Mouse (Mus musculus) cerebellum, postnatal 14 days (tissue): Measurements from ENCODE around the gene Loxl3.

Experiments
- DNase-seq, 2 experiments: peaks; one replicate each; pipeline ENCODE4 v3.0.0; 2021; ENCODE audit warnings: mixed read lengths in 2 of 2

Gene Loxl3

DNA sequence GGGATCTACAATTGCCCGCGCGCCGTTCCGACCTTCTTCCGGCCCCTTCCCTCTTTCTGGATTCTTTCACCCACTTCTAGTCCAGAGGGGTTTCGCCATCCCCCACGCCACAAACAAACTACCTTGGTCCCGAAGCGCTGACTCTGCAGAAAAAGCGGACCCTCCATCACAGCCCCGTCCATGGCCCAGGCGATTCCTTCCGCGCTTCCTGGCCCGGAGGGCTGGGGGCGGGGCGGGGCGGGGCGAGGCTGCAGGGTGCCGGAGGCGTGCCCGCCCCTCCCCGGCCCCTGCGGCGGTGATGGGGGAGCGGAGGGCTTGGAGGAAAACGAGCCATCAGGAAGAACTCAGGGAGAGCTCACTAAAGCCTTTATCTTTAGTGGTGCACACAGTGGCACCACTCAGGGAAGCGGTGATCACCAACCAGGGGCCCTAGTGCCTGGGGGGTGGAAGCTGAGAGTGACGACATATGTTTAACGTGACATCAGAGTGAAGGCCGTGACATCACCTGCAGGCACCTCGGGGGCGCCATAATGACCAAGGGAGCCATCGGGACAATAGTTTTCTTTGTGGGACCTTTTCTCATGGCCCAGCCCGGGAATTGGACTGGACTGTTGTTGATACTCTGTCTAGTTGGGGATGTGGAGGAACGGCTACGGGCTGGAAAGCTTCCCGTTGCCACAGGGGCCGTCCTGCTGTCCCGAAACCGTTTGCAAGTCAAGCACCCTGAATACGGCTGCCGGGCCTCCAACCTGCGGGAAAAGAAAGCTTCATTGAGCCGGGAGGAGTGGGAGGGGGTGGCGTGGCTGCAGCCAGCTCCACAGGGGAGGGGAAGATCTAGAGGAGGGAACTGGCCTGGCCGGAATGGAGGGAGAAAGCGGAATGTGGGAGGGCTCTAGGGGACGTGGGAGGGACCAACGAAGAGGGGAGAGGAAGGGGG lies at the start of gene Loxl3, which contains the start of gene Dok1:
Gene Loxl3 (plus strand): TSS at position 925 of the 937 bp plus-strand sequence.
Gene Dok1 (minus strand): TSS at position 223 of the 937 bp plus-strand sequence.
- DNase-seq: no peak

DNA sequence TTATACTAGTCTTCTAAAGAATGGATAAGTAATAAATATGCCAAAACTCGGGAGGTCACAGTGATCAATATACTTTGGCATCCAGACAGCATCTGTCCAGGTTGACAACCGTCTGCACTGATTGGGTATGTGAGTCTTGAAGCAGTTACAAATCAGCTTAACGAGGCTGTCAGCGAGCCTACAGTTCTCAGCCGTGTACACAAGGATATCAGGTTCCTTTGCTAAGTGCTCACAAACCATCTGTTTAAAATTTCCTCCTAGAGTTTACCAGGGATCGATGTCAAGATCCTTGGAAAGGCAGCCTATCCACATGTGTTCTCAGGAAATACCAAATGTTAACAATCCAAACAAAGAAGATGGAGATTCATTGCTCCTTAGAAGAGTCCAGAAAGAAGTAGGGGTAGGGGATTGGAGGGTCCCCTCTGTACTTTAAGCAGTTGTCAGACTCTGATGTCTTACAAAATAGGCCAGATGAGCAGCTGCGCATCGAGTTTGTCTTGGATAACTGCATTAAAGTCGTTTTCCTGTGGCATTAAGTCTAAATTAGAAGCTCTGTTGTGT lies 46.5 kb upstream of the Loxl3 start:
- no peak for DNase-seq

DNA sequence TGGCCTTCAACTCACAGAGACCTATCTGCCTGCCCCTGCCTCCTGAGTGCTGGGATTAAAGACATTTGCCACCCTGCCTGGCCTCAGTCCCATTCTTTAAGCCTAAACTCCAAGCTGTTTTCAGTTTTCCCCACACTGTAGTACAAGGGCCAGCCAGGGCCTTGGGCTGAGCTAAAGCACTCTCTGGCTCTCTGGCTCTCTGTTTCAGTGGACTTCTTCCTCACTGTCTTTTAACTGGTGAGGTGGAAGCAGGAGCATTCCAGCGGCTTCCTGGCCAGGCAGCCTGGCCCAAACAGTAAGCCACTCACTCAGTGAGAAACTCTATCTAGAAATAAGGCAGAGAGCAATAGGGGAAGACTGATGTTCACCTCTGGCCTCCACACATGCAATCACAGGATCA lies 40.3 kb upstream of the Loxl3 start:
- no peak for DNase-seq

DNA sequence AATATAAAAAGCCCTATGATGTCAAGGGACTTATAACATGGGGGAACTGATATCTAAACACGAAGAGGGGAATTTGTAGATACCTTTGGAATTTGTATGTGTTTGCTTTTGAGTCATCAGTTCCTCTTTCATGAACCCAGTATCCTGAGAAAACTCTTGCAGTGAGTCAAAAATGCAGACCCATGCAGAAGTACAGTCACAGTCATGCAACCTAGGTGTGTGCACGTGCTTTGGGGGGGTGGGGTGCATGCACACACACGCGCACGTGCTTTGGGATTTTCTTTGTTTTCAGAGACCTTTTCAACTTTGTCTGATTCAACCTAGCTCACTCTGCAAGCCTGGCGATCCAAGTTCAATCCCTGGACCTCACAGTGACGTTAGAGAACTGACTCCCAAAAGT lies 39.6 kb upstream of the Loxl3 start:
- no peak for DNase-seq

DNA sequence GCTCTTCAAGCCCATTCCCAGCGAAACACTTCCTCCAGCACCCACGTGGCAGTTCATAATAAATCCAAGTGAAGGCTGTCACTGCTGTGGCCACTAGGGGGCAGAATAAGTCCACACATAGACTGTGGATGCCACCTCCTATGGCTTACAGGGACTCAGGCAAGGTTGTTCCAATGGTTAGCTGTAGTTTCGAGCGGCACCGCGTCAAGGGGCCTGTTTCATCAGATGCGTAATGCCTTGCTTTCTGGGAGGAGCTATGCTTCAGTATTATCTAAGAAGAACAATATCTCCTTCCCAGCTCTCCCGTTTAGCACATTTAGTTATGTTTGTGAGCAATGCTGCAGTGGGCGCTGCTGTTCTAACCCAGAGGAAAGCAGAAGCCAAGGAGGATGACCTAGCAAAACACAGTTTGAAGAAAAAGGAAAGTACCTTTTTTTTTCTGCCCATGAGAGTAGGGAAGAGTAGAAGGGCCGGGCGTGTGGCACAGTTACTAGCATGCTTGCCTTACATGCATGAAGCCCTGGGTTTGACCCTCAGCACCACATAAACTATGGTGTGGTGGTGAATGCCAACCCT lies 37.1 kb upstream of the Loxl3 start:
- DNase-seq: peak; percentile 93

DNA sequence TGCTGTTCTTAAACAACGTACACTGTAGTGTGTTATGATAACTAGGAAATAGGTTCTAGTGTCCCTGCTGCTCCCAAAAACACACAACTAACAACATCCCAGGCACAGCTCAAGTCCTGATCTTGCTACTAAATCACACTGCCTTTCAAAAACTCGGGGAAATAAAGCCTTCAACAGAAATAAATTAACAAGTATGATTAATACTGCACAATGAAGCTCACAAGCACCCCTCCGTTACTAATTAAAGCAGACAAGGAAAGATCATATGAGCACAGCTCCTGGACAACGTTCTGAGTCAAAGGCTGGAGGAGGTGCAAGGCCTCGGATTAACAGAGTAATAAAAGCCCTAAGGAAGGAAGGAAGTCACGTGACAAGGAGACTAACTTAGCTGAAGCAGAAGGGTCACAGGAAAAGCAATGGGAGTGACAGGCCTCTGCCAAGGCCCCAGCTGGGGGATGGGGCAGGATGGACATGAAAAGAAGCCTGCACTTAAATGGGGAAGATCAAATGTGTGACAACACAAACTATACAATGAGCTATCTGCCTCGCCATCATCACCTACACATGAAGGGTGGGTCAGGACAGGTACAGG lies 36.4 kb upstream of the Loxl3 start:
- peak; percentile 7 to 11 for DNase-seq

DNA sequence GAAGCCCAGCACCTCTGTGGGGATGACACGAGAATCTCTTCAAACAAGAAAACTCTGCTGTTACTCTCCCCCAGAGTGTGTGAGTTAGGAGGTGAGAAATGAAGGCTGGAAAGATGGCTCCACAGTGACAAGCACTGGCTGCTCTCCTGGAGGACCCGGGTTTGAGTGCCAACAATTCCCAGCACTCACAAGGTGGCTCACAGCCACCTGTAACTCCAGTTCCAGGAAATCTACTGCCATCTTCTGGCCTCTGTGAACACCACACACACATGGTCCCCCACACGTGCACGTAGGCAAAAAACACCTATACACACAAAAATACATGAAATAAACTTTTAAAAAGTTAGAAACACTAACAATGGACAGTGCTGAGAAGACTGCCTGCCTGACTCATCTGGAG lies 35.6 kb upstream of the Loxl3 start:
- peak; percentile 11 to 39 for DNase-seq

DNA sequence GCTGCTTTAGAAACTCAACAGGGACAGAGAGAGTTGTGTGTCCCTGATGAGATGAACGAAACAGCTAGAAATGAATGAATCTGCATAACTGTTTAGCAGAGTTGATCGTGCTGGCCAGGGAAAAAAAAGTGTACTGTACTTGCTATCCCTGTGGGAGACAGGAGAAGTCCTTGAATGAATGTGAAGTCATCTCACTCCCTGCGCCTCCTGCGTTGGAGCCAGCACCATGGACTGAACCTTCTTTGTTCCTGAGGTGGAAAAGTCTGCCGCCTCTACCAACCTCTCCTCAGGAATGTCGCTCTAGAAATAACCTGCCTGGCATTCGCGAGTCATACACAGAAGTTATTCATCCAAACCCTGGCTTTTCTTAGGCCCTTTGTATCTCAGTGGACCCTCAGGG lies 34.0 kb upstream of the Loxl3 start:
- DNase-seq: no peak

DNA sequence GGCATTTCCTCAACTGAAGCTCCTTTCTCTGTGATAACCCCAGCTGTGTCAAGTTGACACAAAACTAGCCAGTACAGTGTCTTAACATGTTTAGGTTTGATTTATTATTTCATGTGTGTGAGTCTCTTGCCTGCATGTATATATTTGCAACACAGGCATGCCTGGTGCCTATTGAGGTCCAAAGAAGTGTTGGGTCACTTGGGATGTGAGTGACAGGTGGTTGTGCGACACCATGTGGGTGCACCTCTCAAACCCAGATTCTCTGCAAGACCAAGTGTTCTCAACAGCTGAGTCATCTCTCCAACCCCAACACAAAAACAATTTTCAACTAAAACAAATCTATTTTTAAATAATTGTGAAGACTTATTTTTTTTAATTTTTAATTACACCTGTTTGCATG lies 30.9 kb upstream of the Loxl3 start:
- no peak for DNase-seq

DNA sequence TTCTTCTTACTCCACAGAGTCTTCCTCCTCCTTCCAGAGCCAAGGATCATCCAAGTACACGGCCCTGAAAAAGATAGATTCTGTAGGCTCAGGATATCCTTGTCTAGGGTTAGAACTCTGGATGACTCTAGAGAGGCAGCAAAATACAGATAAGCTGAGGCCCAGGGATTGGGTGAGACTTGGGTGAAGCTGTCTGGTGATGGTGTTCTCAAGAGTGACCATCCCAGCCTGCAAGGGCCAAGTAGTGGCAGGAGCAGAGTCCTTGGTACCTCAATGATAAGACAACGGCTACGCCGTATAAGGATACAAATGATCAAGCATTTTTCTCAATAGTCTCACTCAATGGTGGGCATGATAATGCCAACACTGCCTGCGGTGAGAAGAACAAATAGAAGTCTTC lies 30.1 kb upstream of the Loxl3 start:
- no peak for DNase-seq

DNA sequence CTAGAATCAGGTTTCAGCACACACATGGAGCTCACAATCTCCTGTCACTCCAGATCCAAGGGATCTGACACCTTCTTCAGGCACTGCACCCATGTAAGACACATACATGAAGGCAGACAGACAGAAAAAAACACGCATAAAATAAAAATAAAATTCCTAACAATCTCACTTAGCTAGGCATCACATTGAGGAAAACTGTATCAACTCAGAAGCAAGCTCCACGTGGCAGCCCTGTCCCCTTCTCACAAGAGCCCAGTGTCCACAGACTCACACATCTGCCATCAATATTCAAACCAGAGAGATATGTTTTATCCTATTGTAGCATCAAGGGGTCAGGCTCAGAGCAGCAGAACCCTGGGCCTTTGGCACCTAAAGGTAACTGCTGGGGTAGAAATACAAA lies 29.7 kb upstream of the Loxl3 start:
- no peak for DNase-seq

DNA sequence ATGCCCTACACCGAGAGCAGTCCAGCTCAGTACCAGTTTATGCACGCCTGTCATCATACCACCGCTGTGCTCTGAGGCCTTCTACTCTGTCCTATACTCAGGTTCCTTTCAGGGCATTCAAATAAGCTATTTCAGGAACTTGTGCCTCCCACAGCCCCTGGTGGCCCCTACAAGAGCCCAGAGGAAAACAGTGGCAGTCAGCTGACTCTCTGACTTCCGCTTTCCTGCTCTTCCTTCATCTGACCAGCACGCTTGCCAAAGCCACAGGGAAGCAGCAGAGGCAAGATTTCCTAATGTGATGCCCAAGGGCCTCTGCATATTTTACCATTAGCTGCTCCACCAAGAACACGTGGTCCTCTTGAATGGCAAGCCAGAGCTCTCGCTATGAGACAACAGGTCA lies 29.1 kb upstream of the Loxl3 start:
- DNase-seq: no peak

DNA sequence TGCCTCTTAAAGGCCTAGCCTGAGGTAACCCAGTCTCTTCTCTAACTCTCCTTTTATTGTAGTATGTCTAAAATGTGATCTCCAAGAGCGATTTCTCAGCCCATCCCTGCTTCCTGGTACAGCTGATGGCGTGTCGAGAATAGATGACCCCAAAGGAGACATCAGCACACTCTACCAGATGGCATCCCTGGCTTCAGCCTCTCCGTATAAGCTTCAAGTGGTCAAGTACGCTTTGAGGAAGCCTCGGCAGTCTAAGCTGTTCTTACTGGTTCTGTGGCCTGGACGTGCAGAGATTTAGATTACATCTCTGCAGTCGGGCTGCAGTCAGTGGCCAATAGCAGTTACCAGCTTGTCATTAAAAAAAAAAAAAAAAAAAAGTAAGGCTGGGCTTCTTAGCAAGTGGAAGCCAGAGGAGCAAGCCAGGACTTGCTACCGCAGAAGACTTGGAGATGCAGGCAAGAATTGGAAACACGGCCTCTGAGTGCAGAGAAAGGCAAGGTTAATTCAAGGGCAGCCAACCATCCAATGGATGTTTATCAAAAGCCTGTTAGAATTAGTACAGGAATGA lies 28.4 kb upstream of the Loxl3 start:
- no peak for DNase-seq

DNA sequence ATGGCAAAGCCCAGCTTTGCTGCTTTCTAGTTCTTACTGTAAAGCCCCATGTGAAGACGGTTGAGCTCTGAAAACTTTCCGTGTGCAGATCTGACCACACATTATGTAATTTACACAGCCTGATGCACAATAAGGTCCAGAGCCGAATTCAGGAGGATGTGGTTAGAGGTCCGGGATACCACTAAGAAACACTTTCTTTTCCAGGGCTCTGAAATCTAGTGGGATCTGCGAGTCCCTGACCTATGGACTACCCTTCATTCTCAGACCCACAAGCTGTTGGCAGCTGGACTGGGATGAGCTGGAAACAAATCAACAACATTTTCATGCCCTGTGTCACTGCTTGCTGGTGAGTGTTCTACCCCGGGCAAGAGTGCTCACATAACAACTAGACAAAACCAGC lies 27.9 kb upstream of the Loxl3 start:
- no peak for DNase-seq

DNA sequence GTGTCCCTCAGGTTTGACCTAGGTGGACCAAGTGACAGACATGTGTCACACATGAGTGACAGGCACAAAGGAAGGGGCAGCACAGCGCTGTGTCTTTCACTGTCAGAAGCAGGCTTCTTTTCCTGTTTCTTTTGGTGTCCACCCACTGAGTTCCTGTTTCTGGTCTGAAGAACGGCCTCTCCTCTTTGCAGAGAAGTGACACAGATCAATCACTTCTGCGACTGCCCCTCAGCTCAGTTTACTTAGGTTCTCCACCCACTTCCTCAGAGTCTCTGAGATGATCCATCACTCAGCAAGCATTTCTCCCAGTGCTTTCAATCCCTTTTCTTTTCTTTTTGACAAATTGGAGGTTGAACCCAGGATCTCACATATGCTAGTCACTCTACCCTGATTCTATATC lies 25.3 kb upstream of the Loxl3 start:
- no peak for DNase-seq

DNA sequence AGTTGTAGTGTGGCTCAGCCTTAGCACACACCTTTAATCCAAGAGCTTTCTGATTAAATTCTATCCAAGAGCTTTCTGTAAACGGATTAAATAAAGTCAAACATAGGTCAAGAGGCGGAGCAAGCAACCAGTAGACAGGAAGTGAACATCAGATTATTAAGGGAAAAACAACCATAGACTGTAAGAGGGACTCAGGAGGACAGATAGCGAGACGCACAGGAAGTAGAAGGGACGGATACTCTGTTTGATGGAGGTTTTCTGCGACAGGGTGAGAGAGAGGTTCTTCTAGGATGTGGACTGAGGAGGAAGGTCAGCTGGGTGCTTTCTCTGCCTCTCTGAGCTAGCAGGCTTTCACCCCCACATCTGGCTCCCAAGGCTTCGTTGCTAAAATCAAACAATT lies 24.0 kb upstream of the Loxl3 start:
- DNase-seq: no peak

DNA sequence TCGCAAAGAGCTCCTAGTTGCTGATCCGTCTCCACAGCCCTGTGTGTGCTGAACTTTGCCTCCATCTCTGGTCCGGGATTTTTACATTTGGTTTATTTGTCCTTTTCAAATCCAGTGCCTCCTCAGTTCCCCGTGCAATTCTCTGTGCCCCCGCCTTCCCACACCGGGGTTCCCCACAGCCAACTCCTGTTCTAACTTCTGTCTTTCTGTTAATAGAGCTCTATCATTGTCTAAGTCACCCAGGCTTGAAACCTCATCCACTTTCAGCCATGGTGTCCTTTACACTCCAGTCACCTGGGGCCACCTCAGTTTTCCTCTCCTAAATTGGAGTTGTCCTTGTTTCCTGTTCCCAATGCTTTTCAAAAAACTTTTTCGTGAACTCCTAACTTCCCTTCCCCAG lies 22.7 kb upstream of the Loxl3 start:
- DNase-seq: no peak

DNA sequence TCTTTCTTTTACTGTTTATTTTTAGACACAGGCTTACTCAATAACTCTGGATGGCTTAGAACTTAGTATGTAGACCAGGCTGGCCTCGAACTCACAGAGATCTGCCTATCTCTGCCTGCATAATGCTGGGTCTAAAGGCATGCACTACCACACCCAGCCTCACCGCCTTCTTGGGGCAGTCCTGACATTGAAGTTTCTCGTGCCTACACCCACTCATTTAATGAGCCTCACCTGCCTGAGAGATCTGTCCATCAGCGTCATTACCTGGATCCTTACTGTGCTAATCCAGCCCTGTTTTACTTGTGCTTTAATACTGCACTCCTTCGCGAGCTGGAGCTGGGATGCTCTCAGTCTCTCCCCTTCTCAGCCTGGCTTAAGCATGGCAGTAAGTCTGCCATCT lies 22.2 kb upstream of the Loxl3 start:
- DNase-seq: no peak

DNA sequence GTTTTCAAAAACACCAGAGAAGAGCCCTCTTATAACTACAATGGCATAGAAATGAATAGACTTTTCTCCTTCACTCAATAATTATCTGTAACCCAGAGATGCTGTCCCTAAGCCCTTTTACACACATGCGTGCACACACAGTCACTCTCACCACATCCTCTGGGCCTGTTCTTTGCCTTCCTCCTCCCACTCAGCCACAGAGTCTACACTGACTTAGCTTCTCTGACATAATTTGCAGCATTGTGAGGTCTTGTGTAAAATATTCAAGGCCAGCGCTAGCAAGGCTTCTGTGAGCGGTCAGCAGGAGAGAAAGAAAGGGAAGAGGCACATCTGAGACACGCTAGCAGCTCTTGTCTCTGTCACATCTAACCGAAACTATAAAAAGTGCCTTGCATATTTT lies 20.5 kb upstream of the Loxl3 start:
- DNase-seq: no peak

DNA sequence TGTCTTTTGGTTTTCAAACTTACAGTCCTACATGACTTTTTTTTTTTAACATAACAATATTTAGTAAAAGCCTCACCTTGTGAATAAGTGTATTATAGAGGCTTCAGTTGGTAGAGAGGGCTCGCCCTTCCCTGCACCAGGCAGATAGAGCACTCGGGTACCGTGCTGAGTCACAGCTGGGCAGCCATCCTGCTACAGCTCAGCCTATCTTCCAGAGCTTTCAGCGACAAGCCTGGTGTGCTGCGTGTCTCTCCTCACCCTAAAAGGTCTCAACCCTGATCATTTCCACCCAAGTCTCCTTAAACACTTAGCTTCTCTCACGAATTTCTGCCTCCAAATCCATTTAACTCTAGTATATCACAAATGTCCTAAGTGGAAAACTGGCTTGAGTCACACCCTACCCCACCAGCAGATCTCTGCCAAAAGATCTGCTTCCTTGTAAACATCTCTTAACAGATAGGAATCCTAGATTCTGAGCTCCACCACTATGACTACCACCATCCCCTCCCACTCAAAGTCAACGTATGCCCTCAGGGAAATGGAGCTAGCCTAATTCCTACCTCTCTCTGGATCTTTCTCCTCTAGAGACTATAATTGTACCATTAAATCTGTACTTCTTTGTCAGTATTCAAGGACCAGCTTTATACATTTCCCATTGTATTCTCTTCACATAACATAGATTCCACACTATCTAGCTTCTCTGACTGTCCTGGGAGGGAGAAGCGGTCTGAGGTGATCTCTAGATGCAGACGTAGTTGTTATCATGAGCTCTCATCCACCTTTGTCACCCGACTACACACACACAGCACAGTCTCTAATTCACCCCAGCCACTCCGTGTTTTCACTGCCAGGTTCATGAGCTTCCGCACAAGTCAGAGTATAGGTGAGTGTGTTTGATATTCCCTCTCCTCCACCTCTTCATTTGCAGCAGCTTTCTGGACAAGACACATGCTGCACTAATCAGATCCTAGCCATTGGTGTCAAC lies 19.2 kb upstream of the Loxl3 start:
- no peak for DNase-seq

DNA sequence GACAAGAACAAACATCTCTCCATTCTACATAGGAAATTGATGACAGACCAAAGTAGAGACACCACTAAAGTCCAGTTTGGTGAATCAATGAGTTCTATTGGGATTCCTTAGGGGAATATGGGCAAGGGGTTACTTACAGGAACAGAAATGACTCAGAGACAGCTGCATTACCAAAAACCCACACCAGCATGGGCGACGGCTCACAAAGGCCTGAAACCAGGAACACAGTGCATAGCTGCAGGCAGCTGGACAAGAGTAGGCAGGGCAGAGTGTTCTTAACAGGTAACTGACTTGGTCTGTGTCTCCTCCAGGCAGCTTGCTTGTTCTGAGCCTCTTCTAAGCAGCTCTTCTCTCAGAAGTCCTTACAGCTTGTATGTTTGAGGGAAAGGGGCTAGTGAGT lies 18.2 kb upstream of the Loxl3 start:
- no peak for DNase-seq

DNA sequence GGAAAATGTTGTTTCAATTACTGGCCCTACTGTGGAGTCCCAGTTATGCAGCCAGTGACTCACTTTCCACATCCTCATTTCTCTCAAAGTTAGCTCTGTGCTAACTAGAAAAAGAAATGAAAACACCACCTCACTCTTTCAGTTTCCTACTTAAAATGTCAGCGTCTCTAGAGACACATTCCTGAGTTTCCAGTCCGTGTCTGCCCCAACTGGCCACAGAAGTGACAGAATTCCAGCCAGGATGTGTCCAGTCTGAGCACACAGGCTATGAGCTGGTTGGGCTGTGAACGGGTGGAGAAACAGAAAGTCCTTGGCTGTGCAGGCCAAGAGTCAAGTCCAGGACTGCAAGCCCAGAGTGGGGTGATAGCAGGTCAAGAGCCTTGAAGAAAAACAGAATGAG lies 16.8 kb upstream of the Loxl3 start:
- DNase-seq: no peak
